14 mouse cellular contexts compared by ENCODE assay signal in the genomic region with DNA sequence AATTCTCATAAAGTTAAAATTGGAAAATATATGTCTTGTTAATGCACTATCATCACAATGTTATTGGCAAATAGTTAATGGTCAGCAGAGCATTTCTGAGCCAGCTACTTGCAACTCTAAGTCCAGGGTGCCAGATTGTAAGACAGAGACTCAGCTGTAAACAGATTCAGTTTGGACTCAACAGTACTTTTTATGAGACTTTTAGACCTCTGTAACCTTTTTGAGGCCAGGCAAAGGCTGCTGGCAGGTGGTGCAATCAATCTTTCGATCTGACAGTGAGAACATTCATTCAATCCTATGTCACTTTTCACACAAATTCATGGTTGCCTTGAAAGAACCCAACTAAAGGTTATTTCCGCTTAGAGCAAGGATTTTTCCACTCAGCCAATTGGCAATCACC.
"Had no signal": no experiment of that assay in that cellular context is flagged by ENCODE, and none has a peak within 500 bp of the region (broad histone marks: within the 10 kb centered on the region; RNA-seq: fewer than 3 reads in every experiment).

No protein-coding gene starts in this region.

- DNase-seq: gastrocnemius, postnatal 14 days; gastrocnemius, postnatal 36 days; heart, adult 11 months; heart, adult 2 months; heart, postnatal 14 days; heart, postnatal 36 days; kidney, postnatal 25 days; kidney, postnatal 4 days; liver; liver, embryonic 13.5 days; liver, postnatal 0 days had no signal

- ATAC-seq: hindbrain, postnatal 0 days; intestine, embryonic 15.5 days; intestine, postnatal 0 days; liver, postnatal 0 days had no signal
